Mouse (Mus musculus) cerebellum, postnatal 25 days (tissue): ENCODE data around the gene Chst4.
"Not testable (repeated sequence)": the region's sequence is repeated elsewhere in the genome, so short reads cannot be mapped to it uniquely, and the experiment has no call there.

ENCODE experiments used
- DNase-seq, 2 experiments: peaks; one replicate each; pipeline ENCODE4 v3.0.0; 2021; ENCODE audit warnings: mixed read lengths in 2 of 2

Chst4 gene

GRCm38 (mm10) chr8:110039659-110040058, at the start of gene Chst4:
Chst4 (minus strand) TSS chr8:110039740.
- DNase-seq: no peak

- peak; percentile 25 to 47 for DNase-seq
These were observed 43.0 kb upstream of the Chst4 start for GRCm38 (mm10) chr8:110082416-110083105.

DNA sequence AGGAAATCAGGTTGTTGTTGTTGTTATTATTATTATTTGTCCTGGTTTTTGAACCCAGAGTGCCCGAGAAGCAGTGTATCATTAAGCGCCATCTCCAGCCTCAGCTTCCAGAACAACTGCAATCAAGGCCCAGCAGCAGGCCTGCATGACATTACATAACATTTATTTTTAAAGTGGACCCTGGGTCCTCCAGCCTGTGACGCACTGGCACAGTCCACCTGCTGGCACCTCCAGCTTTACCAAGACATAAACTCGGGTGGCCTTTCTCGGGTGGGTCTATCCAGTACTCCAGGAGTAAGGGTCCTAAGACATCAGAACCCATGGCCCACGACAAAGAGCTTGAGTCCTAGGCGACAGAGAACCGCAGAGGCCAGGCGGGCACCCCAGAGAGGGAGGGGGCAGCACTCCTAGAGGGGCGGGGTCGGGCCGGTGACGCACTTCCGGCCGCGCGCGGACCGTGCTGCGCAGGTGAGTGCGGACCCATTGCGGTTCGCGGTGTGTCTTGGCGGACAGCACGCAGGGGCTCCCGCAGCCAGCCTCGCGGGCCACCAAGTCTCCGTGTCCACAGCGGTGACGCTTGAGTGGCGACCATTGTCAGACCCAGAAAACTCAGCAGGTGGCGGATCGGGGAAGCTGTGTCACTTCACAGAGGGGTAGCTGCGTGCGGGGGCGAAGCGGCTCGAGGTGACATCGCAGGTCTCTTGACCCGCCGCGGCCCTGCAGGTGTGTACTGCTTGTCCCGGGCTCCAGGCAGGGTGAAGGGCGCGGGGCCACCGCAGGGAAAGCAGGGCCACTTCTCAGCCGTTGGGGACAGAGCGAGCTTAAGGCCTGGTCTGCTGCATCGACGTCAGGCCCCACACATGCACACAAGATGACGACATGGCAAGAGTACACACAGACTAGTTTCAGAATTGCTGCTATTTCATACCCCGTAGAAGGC, 40.0 kb upstream of the Chst4 start, which contains the start of gene Zfp612:
Gene Zfp612, plus strand, starts transcription at position 465 of the 940 bp plus-strand sequence.
- DNase-seq: peak; percentile 91 to 92

GRCm38 (mm10) chr8:110074496-110074895, 35.0 kb upstream of the Chst4 start:
- no peak for DNase-seq

DNA sequence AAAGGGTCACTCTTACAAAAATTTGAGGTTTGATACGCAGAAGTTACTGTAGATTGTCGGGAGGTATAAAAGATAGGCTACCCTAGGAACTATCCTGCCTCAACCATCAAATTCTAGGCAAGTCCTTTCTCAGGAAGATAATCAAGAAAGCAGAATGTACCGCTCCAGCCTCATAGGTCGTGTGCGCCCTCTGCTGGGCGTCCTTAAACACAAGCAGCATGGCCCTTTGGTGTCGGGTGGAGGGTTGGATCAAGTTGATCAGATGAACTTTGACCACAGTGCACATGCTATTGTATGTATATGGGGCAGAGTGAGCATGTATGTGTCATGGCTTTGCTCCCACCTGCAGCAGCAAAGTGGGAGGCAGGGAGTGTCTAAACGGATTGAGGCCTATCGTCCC, 32.1 kb upstream of the Chst4 start:
- DNase-seq: peak; percentile 70 to 85

- no peak for DNase-seq
These were observed 30.2 kb upstream of the Chst4 start for GRCm38 (mm10) chr8:110069706-110070105.

- DNase-seq: no peak
These were observed 26.1 kb upstream of the Chst4 start for GRCm38 (mm10) chr8:110065676-110066075.

DNA sequence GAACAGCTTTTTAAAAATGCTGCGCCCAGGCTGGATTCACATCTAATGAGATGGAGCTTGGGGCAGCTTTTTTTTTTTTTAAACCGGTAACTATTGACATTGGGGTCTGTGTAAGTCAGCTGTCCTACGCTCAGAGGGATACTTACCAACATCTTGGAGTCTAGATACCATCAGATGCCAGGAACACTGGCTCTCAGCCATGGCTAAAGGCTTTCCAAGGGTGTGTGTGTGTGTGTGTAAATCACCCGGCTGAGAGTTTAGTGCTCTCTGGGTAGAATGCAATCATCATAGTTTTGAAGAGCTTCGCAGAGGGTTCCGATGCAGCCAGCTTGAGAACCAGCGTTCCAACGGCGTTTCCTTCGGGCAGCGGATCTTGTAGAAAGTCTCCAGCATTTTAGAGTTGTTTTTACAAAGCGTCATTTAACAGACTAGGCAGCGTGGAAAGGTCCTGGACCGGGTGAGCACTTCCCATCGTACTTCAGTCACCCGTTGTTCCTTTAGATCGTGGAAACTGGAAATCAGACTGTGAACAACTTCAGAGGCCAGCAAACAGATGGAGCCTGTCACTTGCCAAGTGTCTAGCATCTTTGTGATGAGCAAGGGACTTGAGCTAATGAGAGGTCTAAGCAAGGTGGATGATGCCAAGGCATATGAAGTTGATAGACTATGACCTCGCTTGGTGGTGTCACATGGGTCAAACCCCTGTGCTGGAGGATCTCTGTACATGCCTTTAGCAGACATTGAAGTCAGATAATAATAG, 25.2 kb upstream of the Chst4 start:
- peak; percentile 24 to 48 for DNase-seq

- no peak for DNase-seq
These were observed 24.6 kb upstream of the Chst4 start for GRCm38 (mm10) chr8:110064161-110064560.

DNA sequence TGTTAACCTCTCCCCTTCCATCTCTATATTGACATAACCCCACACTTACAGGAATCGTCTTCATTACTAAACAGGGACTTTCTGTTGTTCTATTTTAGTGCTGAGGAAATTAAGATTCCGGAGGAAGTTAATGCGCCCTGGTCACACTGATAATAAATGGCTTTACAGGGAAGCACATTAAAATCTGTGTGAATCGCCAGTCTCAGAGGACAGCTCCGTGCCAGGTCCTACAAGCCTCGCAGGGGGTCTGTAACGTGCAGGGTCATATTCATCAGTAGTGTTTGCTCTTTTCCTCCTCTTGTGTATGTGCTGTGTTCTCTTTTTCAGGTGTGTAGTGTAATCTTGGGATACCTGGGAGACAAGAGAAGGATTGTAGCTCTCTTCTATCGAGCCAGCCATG, 18.7 kb upstream of the Chst4 start:
- no peak for DNase-seq

DNA sequence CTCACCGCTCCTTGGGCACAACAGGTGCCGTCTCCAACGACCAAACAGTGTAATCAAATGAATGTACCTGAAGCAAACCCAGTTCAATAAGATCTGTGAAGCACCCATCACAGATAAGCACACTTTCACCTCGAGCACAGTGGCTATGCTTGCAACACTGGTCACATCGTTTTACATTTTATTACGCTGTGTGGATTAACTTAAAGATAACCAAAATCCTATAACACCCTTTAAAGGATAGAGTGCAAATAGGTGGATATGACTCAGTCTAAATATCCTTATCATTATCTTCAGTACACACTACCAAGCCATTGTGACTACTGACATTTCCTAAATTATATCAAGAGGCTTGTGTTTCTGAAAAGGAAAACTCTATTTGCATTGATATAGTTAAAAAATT, 11.7 kb upstream of the Chst4 start:
- no peak for DNase-seq

GRCm38 (mm10) chr8:110040509-110040908, 969 bp upstream of the Chst4 start:
- DNase-seq: no peak

- no peak for DNase-seq
These were observed 324 bp downstream of the Chst4 start for GRCm38 (mm10) chr8:110039216-110039615.

- peak; percentile 11 to 38 for DNase-seq
These were observed 3.4 kb downstream of the Chst4 start for GRCm38 (mm10) chr8:110036156-110036555.

DNA sequence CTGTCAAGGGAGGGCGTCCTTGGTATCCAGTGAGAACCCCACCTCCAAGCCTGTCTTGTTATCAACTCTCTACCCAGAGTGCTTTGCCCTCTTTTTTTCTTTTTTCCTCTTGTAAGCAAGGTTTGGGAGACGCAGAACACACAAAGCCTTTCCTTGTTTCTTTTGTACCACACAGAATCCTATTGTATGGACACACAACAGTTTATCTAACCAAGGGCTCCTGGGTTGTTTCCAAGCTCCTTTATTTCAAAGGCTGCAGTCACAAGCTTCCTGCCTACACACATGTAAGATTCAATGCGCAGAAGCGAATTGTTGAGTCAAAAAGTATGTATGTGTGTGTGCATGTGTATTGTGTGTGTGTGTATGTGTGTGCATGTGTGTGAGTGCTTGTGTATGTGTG, 5.2 kb downstream of the Chst4 start:
- DNase-seq: no peak

DNA sequence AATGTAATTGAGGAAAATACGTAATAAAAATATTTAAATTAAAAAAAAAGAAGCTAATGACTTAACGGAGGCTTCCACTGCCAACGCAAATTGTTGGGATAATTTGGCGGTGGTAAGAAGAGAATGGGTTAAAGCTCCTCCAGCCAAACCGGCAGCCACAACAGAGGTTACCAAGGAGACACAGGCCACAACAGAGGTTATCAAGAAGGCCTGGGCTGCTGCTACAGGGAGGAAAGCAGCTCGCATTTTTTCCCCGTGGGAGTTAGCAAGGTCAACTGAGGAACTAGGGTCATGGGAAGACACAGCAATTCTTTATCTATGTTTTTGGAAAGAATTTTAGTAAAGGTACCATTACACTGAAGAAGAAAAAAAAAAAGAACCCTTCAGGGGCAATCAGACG, 5.8 kb downstream of the Chst4 start:
- not testable (repeated sequence) for DNase-seq

- DNase-seq: no peak
These were observed 16.7 kb downstream of the Chst4 start for GRCm38 (mm10) chr8:110022768-110023344.

- DNase-seq: no peak
These were observed 17.5 kb downstream of the Chst4 start for GRCm38 (mm10) chr8:110022081-110022480.

DNA sequence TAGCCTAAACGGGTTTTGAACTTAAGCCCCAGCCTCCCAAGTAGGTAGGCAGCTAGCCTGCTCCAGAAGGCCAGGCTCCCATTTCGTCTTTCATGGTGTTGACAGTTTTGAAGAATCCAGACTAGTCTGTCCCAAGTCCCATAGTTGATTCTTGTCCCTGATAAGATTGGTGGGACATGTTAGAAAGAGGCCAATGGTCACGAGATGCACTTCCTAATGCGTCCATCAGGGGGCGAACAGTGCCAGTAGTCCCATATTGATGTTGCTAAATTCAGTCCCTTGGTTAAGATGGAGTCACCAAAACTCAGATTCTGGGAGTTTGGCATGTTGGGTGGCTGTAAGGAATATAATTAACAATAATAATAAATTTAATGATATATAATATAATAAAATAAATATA, 28.7 kb downstream of the Chst4 start:
- DNase-seq: peak; percentile 39 to 67

DNA sequence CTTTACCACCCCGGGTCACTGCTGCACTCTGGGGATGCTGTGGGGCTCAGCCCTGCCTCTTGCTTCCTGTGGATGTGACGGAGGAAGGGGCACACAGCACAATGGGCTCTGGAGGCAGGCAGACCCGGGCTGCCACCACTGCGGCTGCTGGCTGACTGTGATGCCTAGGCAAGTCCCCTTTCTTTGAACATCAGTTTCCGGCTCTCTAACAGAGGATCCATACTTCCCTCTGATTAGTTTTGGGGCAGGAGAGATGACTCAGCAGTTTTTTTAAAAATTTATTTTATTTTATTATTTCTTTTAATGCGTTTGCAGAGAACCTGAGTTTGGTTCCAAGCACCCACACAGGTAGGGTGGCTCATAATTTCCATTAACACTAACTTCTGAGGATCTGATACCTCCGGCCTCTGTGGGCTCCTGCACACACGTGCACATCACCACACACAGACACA, 30.5 kb downstream of the Chst4 start:
- no peak for DNase-seq

DNA sequence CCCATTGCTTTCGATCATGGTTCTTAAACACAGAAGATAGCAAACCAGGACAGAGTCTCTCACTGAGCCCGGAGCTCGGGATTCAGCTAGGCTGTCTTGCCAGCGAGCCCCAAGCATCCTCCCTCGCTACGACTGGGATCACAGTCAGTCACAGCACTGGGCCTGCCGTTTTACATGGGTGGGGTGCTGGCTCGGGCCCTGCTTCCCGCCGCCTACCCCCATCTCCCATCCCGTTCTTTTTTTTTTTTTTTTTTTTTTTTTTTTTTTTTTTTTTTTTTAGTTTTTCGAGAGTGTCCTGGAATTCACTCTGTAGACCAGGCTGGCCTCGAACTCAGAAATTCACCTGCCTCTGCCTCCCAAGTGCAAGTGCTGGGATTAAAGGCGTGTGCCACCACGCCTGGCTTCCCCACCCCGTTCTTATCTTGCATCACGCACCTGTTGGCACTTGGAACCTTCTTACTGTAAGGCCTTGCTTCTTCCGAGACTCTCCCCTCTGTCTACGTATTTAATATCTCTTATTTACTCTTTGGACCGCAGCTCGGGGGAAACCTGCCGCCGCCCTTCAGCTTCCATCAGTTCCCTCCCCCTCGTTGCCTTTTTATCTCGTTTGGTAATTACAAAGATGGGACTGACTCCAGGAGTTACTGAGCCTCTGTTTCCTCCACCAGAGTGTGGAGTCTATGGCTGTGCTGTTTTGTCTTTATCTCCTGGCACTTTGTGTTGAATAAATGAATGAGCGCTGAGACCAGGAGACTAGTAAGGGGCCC, 31.1 kb downstream of the Chst4 start:
- no peak for DNase-seq
